Mouse (Mus musculus) hindbrain, embryonic 16.5 days (tissue): ENCODE measurements at regions not wholly inside any gene's neighbourhood (a gene's known extent, or its start where the extent isn't known, plus 50 kb on each side); places are given as distances from the start of the nearest gene placed in this dataset.

ENCODE experiments used
- ATAC-seq: fragments of 200-750 bp; cut with Nextera tagmentation; 2 replicates; pipeline ENCODE4 v1.8.0; 2017; ENCODE audit warnings: moderate TSS enrichment, moderate library complexity
- H3K27ac ChIP-seq: fragments of 300-500 bp; sonication (generic); 2 replicates; pipeline ENCODE4 v1.5.1; 2014; ENCODE audit warnings: low read depth, mild to moderate bottlenecking, control low read depth, low read length, moderate library complexity
- H3K27me3 ChIP-seq: fragments of 300-500 bp; sonication (generic); replicated peaks from 2 replicates; pipeline ENCODE4 v1.6.1; 2014; ENCODE audit warnings: low read length; ENCODE audit not compliant: control insufficient read depth, insufficient read depth
- H3K36me3 ChIP-seq: fragments of 300-500 bp; sonication (generic); 2 replicates; pipeline ENCODE4 v1.6.1; 2014; ENCODE audit warnings: mild to moderate bottlenecking, low read length, moderate library complexity, mixed read lengths; ENCODE audit not compliant: control insufficient read depth, insufficient read depth
- H3K4me1 ChIP-seq: fragments of 300-500 bp; sonication (generic); 2 replicates; pipeline ENCODE4 v1.6.1; 2014; ENCODE audit warnings: low read depth, low read length; ENCODE audit not compliant: control insufficient read depth, insufficient read depth
- H3K4me2 ChIP-seq: fragments of 300-500 bp; sonication (generic); 2 replicates; pipeline ENCODE4 v1.6.1; 2014; ENCODE audit warnings: mild to moderate bottlenecking, low read length, control low read depth, moderate library complexity
- H3K4me3 ChIP-seq: fragments of 300-500 bp; sonication (generic); 2 replicates; pipeline ENCODE4 v1.5.1; 2014; ENCODE audit warnings: mild to moderate bottlenecking, low read length, control low read depth, moderate library complexity
- H3K9ac ChIP-seq: fragments of 300-500 bp; sonication (generic); 2 replicates; pipeline ENCODE4 v1.6.1; 2014; ENCODE audit warnings: low read depth, mild to moderate bottlenecking, control low read depth, low read length, moderate library complexity
- H3K9me3 ChIP-seq: fragments of 300-500 bp; sonication (generic); 2 replicates; pipeline ENCODE4 v1.6.1; 2014; ENCODE audit warnings: mild to moderate bottlenecking, low read length, moderate library complexity; ENCODE audit not compliant: control insufficient read depth
- WGBS: fragments of 180-500 bp; shearing (Covaris S2); extraction: QIAGEN DNeasy Blood & Tissue Kit; methylation state at CpG from one replicate; pipeline ENCODE4 v1.1.7; 2014; 5-methylcytosine and 5-hydroxymethylcytosine counted together

GRCm38 (mm10) chr4:114683696-114684095 lies 137.8 kb upstream of the Gm12830 start:
- no peak overlapping the region for H3K9ac ChIP-seq
- no peak overlapping the region for H3K27ac ChIP-seq
- no peaks in the 10 kb centered on the region for H3K27me3 ChIP-seq
- 72% methylated on average over 5 of the region's 5 CpGs for WGBS
- H3K4me1 ChIP-seq = no peaks in the 10 kb centered on the region; the same call in 1 of the 2 replicates
- H3K9me3 ChIP-seq = no peaks in the 10 kb centered on the region
- H3K4me2 ChIP-seq = no peak overlapping the region
- ATAC-seq = no peak
- no peak overlapping the region for H3K4me3 ChIP-seq
- H3K36me3 ChIP-seq = no peaks in the 10 kb centered on the region

- H3K4me3 ChIP-seq = no peak overlapping the region
- H3K4me2 ChIP-seq = no peak overlapping the region
- no peaks in the 10 kb centered on the region for H3K9me3 ChIP-seq
- WGBS = 71% methylated on average over 7 of the region's 7 CpGs
- no peak for ATAC-seq
- no peaks in the 10 kb centered on the region for H3K4me1 ChIP-seq
- no peaks in the 10 kb centered on the region for H3K36me3 ChIP-seq
- H3K27me3 ChIP-seq = no peaks in the 10 kb centered on the region
- H3K27ac ChIP-seq = no peak overlapping the region
- H3K9ac ChIP-seq = no peak overlapping the region
Observed at GRCm38 (mm10) chr4:114684844-114685382, 136.6 kb upstream of the Gm12830 start.

- peak overlapping the region; percentile 8; the same call in 1 of the 2 replicates for H3K9ac ChIP-seq
Observed at GRCm38 (mm10) chr4:114685454-114685853, 136.1 kb upstream of the Gm12830 start.

GRCm38 (mm10) chr4:114686091-114686490 lies 135.4 kb upstream of the Gm12830 start:
- Histone ChIP-seq H3K27ac (no peak overlapping the region), H3K9me3 (no peaks in the 10 kb centered on the region), H3K9ac (no peak overlapping the region), H3K27me3 (no peaks in the 10 kb centered on the region), H3K4me2 (no peak overlapping the region), H3K4me1 (no peaks in the 10 kb centered on the region), H3K36me3 (no peaks in the 10 kb centered on the region), H3K4me3 (no peak overlapping the region)
- ATAC-seq = no peak
- 53% methylated on average over 4 of the region's 4 CpGs for WGBS

More at GRCm38 (mm10) chr4:114685454-114685853, 136.1 kb upstream of the Gm12830 start:
- H3K4me2 ChIP-seq = peak overlapping the region; percentile 39
- no peaks in the 10 kb centered on the region for H3K27me3 ChIP-seq
- WGBS = 9% methylated on average over 11 of the region's 11 CpGs
- no peak overlapping the region for H3K27ac ChIP-seq
- H3K36me3 ChIP-seq = no peaks in the 10 kb centered on the region
- no peaks in the 10 kb centered on the region for H3K4me1 ChIP-seq
- peak; percentile 82 for ATAC-seq
- no peaks in the 10 kb centered on the region for H3K9me3 ChIP-seq
- H3K4me3 ChIP-seq = no peak overlapping the region

GRCm38 (mm10) chr4:114688356-114688972 lies 133.1 kb upstream of the Gm12830 start:
- Histone ChIP-seq H3K4me1 (no peaks in the 10 kb centered on the region), H3K4me2 (no peak overlapping the region), H3K27me3 (no peaks in the 10 kb centered on the region), H3K36me3 (no peaks in the 10 kb centered on the region), H3K9ac (no peak overlapping the region), H3K27ac (no peak overlapping the region), H3K9me3 (no peaks in the 10 kb centered on the region), H3K4me3 (no peak overlapping the region)
- 26% methylated on average over 16 of the region's 16 CpGs for WGBS
- ATAC-seq = peak; percentile 65

GRCm38 (mm10) chr4:114688973-114689371 lies 132.6 kb upstream of the Gm12830 start:
- H3K36me3 ChIP-seq = no peaks in the 10 kb centered on the region
- H3K9me3 ChIP-seq = no peaks in the 10 kb centered on the region
- no peak overlapping the region for H3K9ac ChIP-seq
- H3K27ac ChIP-seq = no peak overlapping the region
- H3K4me1 ChIP-seq = no peaks in the 10 kb centered on the region
- no peak overlapping the region for H3K4me3 ChIP-seq
- no peak for ATAC-seq
- 68% methylated on average over 6 of the region's 6 CpGs for WGBS
- no peak overlapping the region for H3K4me2 ChIP-seq
- no peaks in the 10 kb centered on the region for H3K27me3 ChIP-seq

GRCm38 (mm10) chr4:114705586-114705985 lies 115.9 kb upstream of the Gm12830 start:
- no peaks in the 10 kb centered on the region for H3K36me3 ChIP-seq
- ATAC-seq = 0 out of 2 replicates have a peak, but pooled peaks have one; percentile 45
- no peaks in the 10 kb centered on the region for H3K27me3 ChIP-seq
- H3K27ac ChIP-seq = no peak overlapping the region
- WGBS = 52% methylated on average over 4 of the region's 4 CpGs
- no peaks in the 10 kb centered on the region for H3K9me3 ChIP-seq
- H3K4me2 ChIP-seq = no peak overlapping the region
- H3K4me3 ChIP-seq = no peak overlapping the region
- H3K4me1 ChIP-seq = no peaks in the 10 kb centered on the region
- no peak overlapping the region for H3K9ac ChIP-seq

GRCm38 (mm10) chr4:114710182-114710909 lies 111.2 kb upstream of the Gm12830 start:
- H3K9ac ChIP-seq = no peak overlapping the region
- no peaks in the 10 kb centered on the region for H3K27me3 ChIP-seq
- WGBS = 70% methylated on average over 3 of the region's 3 CpGs
- H3K4me1 ChIP-seq = no peaks in the 10 kb centered on the region
- no peak overlapping the region for H3K27ac ChIP-seq
- H3K36me3 ChIP-seq = no peaks in the 10 kb centered on the region
- no peak overlapping the region for H3K4me3 ChIP-seq
- no peak for ATAC-seq
- no peaks in the 10 kb centered on the region for H3K9me3 ChIP-seq
- H3K4me2 ChIP-seq = no peak overlapping the region

- H3K36me3 ChIP-seq = no peaks in the 10 kb centered on the region
- no peak overlapping the region for H3K4me3 ChIP-seq
- H3K9ac ChIP-seq = no peak overlapping the region
- H3K27ac ChIP-seq = no peak overlapping the region
- H3K4me1 ChIP-seq = no peaks in the 10 kb centered on the region
- 71% methylated on average over 3 of the region's 3 CpGs for WGBS
- H3K9me3 ChIP-seq = no peaks in the 10 kb centered on the region
- H3K27me3 ChIP-seq = no peaks in the 10 kb centered on the region
- H3K4me2 ChIP-seq = no peak overlapping the region
- no peak for ATAC-seq
Observed at GRCm38 (mm10) chr4:114711082-114711481, 110.4 kb upstream of the Gm12830 start.
